ENCODE assay signal across 16 mouse cellular contexts in the genomic region with DNA sequence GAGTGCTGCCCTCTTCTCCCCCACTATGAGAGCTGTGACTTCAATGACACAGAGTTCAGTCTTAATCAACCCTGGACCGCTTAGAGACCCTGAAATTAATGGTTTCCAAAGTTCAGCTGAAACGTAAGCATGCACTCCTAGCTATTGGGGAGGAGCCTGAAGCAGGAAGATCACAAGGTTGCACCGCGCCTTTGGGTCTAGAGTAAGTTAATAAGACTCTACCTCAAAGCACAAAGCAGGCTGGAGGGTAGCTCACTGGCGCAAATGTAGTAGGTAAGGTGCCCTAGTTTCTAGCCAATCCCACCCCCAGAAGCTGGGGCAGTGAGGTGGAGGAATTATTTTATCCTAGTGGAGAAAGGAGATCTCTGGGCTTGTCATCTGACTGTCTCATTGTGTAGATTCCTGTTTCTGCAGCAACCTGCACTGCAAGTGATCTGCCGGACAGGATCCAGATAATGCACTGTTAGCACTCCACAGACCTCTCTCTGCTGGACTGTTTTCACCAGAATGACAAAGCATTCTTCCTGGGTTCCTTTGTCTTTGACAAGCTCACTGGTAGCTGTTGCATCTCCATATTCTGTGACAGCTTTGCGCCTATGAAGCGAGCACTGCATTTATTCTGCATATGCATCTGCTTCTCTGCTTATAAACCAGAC. TPM values are rescaled to one million over a fixed set of nuclear protein-coding genes. Genes with fewer than 3 reads are reported as not detected.
DNase-seq lines count a peak whose midpoint lies in the region; ATAC-seq lines count a peak whose summit lies in the region.
"Had no signal": no experiment of that assay in that cellular context is flagged by ENCODE, and none has a peak within 500 bp of the region (broad histone marks: within the 10 kb centered on the region; RNA-seq: fewer than 3 reads in every experiment).

No protein-coding gene starts in this region.

- DNase-seq in kidney, adult 9 months = peak; percentile 57
- no peak for DNase-seq in kidney, postnatal 4 days
- DNase-seq in Muller cell, postnatal 12 days (ENCODE audit: inconsistent ontology term) = peak; percentile 24
- DNase-seq in kidney, postnatal 36 days = peak; percentile 32 to 50
- DNase-seq in yolk sac, embryonic 10.5 days (ENCODE audit: low spot score) = no peak
- no peak for DNase-seq in left cerebral cortex, postnatal 10 days (ENCODE audit: extremely low spot score in 1 of 2, low spot score in 2 of 2)
- DNase-seq: gastrocnemius, postnatal 25 days; right cerebral cortex, postnatal 14 days had no signal

- intact Hi-C loops in left cerebral cortex, postnatal 10 days (cut with DNase I) = loop anchor here (1.0 to 10.0 kb wide), 3 partner anchors 341 to 895 kb away; a partner anchor contains a TSS

- no peak overlapping the region for H3K4me2 ChIP-seq in forebrain, embryonic 12.5 days
- no peak overlapping the region for H3K4me2 ChIP-seq in forebrain, embryonic 16.5 days (ENCODE audit: low read length)
- H3K4me2 ChIP-seq: heart, embryonic 11.5 days; limb, embryonic 13.5 days; liver, embryonic 15.5 days had no signal

- H3K27me3 ChIP-seq in forebrain, embryonic 12.5 days = no peaks in the 10 kb centered on the region
- no peaks in the 10 kb centered on the region for H3K27me3 ChIP-seq in forebrain, embryonic 16.5 days (replicated peaks; ENCODE audit: control insufficient read depth, insufficient read depth, low read length)
- H3K27me3 ChIP-seq: limb, embryonic 13.5 days; liver, embryonic 15.5 days had no signal

- no peak overlapping the region for H3K27ac ChIP-seq in forebrain, embryonic 12.5 days
- no peak overlapping the region for H3K27ac ChIP-seq in forebrain, embryonic 16.5 days (ENCODE audit: low read length)
- H3K27ac ChIP-seq: embryonic facial prominence, embryonic 10.5 days; limb, embryonic 13.5 days; liver, embryonic 15.5 days had no signal

- no peak overlapping the region for H3K9ac ChIP-seq in forebrain, embryonic 12.5 days
- H3K9ac ChIP-seq in forebrain, embryonic 16.5 days (replicated peaks; ENCODE audit: low read depth, low read length) = no peak overlapping the region
- H3K9ac ChIP-seq: limb, embryonic 13.5 days; liver, embryonic 15.5 days had no signal

- peaks cover 15% of the 10 kb centered on the region for H3K36me3 ChIP-seq in forebrain, embryonic 12.5 days (replicated peaks)
- H3K36me3 ChIP-seq in forebrain, embryonic 16.5 days (ENCODE audit: control insufficient read depth, insufficient read depth) = peaks cover 4% of the 10 kb centered on the region

- no peaks in the 10 kb centered on the region for H3K4me1 ChIP-seq in forebrain, embryonic 12.5 days
- no peaks in the 10 kb centered on the region for H3K4me1 ChIP-seq in forebrain, embryonic 16.5 days (replicated peaks; ENCODE audit: control insufficient read depth, insufficient read depth, low read length)
- H3K4me1 ChIP-seq: limb, embryonic 13.5 days; liver, embryonic 15.5 days had no signal

- ATAC-seq in forebrain, embryonic 12.5 days (ENCODE audit: low FRiP score) = 0 out of 2 replicates have a peak, but pooled peaks have one; percentile 11
- ATAC-seq in forebrain, embryonic 16.5 days = no peak
- ATAC-seq: Patski had no signal

- H3K4me3 ChIP-seq in forebrain, embryonic 12.5 days (replicated peaks) = no peak overlapping the region
- no peak overlapping the region for H3K4me3 ChIP-seq in forebrain, embryonic 16.5 days (replicated peaks; ENCODE audit: low read length)
- H3K4me3 ChIP-seq: embryonic facial prominence, embryonic 10.5 days; erythroblast, embryonic 14.5 days; limb, embryonic 13.5 days; liver, embryonic 15.5 days had no signal

- H3K9me3 ChIP-seq in forebrain, embryonic 12.5 days = no peaks in the 10 kb centered on the region
- H3K9me3 ChIP-seq in forebrain, embryonic 16.5 days (ENCODE audit: control insufficient read depth, low read length) = no peaks in the 10 kb centered on the region
- H3K9me3 ChIP-seq: embryonic facial prominence, embryonic 10.5 days; limb, embryonic 13.5 days; liver, embryonic 15.5 days had no signal

- 87% methylated on average over 8 of the region's 8 CpGs for WGBS in forebrain, embryonic 12.5 days
- 88% methylated on average over 8 of the region's 8 CpGs for WGBS in forebrain, embryonic 16.5 days

RNA-seq across cellular contexts. Expression of a gene that starts 19.9 kb away (rescaled TPM):
- polyA plus RNA-seq in forebrain, embryonic 12.5 days (2016; fragmentation: Nextera tagmentation; extraction: Ambion mirVana) = 78.8 and 86.0 TPM in 2 replicates
- polyA plus RNA-seq in forebrain, embryonic 16.5 days (2015; fragmentation: Nextera tagmentation; extraction: Ambion mirVana) = 52.6 and 57.6 TPM in 2 replicates
- total RNA-seq in left cerebral cortex, postnatal 10 days (2021) = 10 to 100 TPM; 40.4 to 40.9 TPM

Comparison
In these comparisons a context has a peak if more than half of its experiments do, and no peak if none do; other contexts are left out.
1. DNase-seq: peak in kidney, adult 9 months (single experiment), Muller cell, postnatal 12 days (single experiment) and kidney, postnatal 36 days (2 of 2); none in kidney, postnatal 4 days (0 of 2), yolk sac, embryonic 10.5 days (single experiment) and left cerebral cortex, postnatal 10 days (0 of 2).